Mouse (Mus musculus) gastrocnemius, adult 2 months (tissue): ENCODE measurements around the gene Vps33b. TPM values are rescaled to one million over a fixed set of nuclear protein-coding genes. Genes with fewer than 3 reads are reported as not detected.
A peak's percentile ranks its signal among the peaks of the same experiment; 100 is the strongest.
"Not testable (repeated sequence)": the region's sequence is repeated elsewhere in the genome, so short reads cannot be mapped to it uniquely, and the experiment has no call there.

Experiments used
- DNase-seq: peaks from one replicate; pipeline ENCODE4 v3.0.0; 2022
- H3K27ac ChIP-seq: fragments of 200-600 bp; 2 replicates; pipeline ENCODE4 v1.8.1; 2022; ENCODE audit warnings: mild to moderate bottlenecking
- H3K4me3 ChIP-seq: fragments of 200-600 bp; 2 replicates; pipeline ENCODE4 v1.8.1; 2022; ENCODE audit warnings: mild to moderate bottlenecking, moderate library complexity
- CTCF ChIP-seq: fragments of 200-600 bp; IDR thresholded peaks from 2 replicates; pipeline ENCODE4 v1.8.1; 2022; ENCODE audit warnings: antibody characterized with exemption, mild to moderate bottlenecking, moderate library complexity
- intact Hi-C: fragments of 180-260 bp; cut with DNase I; formaldehyde crosslinking; loops from one replicate; pipeline ENCODE4 v1.15.1; 2025
- total RNA-seq, 2 experiments: library from RNA; stranded (reverse); gene quantifications; 2 replicates each; pipeline ENCODE4 v1.2.3; 2021

Gene Vps33b
- total RNA-seq, 2 experiments from 2014 or later: 2.9 to 3.3 TPM

DNA sequence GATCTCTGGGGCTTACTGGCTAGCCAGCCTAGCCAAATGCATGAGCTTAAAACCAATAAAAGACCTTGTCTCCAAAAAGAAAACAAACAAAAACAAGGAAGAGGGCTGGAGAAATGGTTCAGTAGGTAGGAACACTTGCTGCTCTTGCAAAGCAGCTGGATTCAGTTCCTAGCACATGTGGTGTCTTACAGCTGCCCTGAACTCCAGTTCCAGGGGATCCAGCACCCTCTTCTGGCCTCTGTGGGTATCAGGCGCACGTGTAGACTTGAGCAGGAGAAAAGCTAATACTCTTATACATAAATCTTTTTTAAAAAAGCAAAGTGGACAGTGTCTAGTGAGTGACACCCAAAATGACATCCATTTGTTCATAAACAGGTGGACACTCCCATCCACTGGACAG, 32.1 kb downstream of the Vps33b start:
- H3K4me3 ChIP-seq: no peak overlapping the region
- H3K27ac ChIP-seq: no peak overlapping the region
- DNase-seq: no peak
- intact Hi-C loops: no loop called here
- no peak for TF ChIP-seq CTCF

DNA sequence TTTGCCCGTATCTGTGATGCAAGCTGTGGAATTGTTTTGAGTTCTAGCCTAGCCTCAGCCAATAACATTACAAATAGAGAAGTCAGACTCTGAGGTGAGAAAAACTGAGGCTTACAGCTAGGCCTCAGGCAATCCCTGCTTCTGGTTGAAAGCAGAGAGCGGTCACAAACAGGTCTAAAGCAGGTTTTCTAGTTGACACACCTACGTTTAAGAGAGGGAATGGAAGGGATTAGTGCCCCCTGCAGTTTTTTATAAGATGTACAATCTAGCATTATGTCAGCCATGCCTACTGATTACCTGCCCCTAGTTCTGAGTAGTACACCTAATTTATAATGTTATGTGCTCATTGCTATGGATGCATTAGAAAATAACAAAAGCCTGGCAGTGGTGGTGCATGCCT, 38.3 kb downstream of the Vps33b start:
- intact Hi-C loops: no loop called here
- Histone ChIP-seq H3K4me3 (no peak overlapping the region), H3K27ac (no peak overlapping the region)
- DNase-seq: no peak
- no peak; the same call in 1 of the 2 replicates for TF ChIP-seq CTCF

DNA sequence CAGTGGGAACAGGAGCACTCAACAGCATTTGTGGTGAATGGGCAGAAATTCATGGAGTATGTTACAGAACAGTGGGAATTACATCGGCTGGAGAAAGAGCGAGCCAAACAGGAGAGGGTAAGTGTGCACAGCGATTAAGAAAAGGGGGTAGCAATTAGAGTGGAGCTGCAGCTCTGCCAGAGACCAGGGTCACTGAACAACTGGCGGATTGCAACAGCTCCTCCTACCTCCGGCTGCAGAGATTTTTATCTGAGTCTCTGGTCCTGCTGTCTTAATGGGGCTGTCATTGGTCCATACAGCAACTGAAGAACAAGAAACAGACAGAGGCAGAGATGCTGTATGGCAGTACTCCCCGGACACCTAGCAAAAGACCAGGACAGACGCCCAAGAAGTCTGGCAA, 41.3 kb downstream of the Vps33b start:
- Histone ChIP-seq H3K4me3 (no peak overlapping the region), H3K27ac (no peak overlapping the region)
- intact Hi-C loops: no loop called here
- TF ChIP-seq CTCF: no peak
- DNase-seq: no peak

DNA sequence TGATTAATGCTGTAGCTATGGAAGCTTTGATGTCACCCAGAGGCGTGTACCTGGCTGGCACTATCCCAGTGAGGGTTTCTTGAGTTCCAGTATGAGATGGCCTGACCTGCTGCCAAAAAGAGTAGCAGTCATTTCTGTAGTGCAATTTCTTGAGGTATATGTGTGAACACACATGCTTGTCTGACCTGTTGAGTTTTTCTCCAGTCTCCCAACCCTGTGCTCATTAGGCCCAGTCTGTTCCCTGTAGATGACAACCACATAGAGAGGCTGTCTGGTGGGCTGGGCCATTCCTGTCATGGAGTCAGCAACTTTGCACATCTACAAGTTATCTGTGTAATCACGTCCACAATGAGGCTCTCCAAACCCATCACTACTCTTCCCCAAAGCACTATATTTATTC, 46.3 kb downstream of the Vps33b start:
- intact Hi-C loops: no loop called here
- Histone ChIP-seq H3K27ac (no peak overlapping the region), H3K4me3 (no peak overlapping the region)
- no peak for TF ChIP-seq CTCF
- DNase-seq: no peak

DNA sequence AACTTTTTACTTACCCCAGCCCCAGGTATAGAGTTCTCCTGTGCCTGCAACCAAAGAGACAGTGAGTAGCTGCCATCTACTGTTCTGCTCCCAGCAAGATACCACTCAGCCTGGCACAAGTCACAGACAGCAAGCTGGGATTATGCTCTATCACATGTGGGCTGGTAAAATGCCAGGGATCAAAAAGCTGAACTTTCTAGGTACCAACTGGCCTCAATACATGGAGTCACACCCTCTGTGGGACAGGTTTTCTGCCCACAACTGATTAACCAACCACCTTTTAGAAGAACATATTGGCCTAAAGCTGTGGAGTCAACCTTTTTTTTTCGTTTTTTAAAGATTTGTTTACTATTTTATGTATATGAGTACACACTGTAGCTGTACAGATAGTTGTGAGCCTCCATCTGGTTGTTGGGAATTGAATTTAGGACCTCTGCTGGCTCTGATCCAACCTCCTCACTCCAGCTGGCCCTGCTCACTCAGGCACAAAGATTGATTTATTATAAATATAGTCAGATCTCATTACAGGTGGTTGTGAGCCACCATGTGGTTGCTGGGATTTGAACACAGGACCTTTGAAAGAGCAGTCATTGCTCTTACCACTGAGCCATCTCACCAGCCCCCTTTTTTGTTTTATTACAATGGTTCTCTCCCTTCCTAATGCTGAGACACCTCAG, 48.1 kb downstream of the Vps33b start:
- intact Hi-C loops: no loop called here
- no peak for TF ChIP-seq CTCF
- H3K27ac ChIP-seq: no peak overlapping the region
- no peak for DNase-seq
- H3K4me3 ChIP-seq: no peak overlapping the region

DNA sequence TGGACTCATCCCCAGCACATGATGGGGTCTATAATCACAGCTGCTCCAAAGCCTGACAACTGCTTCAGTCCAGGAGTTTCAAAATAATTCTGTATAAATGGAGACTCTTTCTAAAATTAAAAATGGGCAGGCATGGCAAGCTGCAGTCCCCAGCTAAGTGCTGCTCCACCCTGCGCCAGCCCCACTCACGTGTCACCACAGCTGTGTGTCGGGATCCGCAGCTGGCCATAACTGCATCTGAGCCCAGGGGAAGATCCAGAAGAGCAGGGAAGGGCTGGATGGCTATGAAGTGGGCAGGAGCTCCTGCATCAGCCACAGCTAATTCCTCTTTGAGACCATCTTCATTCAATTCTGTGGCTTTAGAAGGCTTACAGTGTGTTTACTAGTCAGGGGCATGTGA, 49.2 kb downstream of the Vps33b start:
- Histone ChIP-seq H3K27ac (no peak overlapping the region), H3K4me3 (no peak overlapping the region)
- no peak for TF ChIP-seq CTCF
- intact Hi-C loops: no loop called here
- no peak for DNase-seq

DNA sequence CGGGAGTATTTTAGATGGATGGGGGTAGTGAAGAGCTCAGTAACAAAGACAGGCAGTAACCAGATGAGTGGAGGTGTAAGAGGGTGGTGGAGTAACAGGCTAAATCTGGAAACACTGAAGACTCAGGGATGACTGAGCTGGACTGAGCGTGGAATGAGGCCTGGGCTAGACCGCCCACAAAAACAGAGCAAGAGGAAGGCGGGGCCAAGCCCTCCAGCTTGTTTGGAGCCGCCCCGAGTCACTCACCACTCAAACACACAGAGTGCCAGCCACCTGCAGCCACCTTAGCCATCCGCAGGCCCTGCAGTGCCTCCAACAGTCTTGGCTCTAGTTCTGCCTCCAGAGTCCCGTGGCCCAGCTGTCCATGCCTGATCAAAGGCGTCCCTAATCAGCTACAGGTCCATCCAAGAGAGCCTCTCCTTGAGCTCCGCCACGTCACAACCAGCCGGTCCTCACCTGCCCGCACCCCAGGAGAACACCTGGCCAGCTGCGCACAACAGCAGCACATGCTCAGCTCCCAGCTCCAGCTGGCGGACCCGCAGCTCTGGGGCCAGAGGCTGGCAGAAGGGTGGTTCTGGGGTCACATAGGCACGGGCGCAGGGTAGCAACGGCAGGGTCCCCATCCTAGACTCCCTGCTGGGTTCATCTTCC, 50.5 kb downstream of the Vps33b start:
- no peak for TF ChIP-seq CTCF
- no peak overlapping the region for H3K27ac ChIP-seq
- DNase-seq: no peak
- intact Hi-C loops: loop anchor here (5.0 kb wide), 1 partner anchor 73 kb away; the partner anchor contains the start of gene Ttll13
- H3K4me3 ChIP-seq: no peak overlapping the region

DNA sequence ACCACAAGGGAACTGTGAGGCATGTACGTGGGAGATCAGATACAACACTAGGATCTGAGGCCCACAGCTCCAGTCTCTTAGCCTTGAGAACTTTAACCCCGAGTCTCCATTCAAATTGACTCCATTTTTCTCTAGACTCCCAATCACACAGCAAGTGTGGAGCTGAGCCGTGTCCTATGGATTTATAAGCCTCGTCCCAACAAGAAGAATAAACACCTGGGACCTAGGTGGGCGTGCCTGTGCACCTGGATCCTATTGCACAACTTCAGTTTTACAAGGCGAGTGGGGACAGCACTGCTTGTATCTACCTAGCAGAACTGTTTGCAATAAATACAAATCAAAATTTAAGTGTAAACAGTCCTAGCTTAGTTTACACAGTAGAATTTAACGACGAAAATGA, 53.9 kb downstream of the Vps33b start:
- DNase-seq: no peak
- Histone ChIP-seq H3K27ac (peak overlapping the region; percentile 95), H3K4me3 (peak overlapping the region; percentile 79)
- intact Hi-C loops: loop anchor here (5.0 kb wide), 1 partner anchor 76 kb away; the partner anchor contains the start of gene Ttll13
- no peak for TF ChIP-seq CTCF

DNA sequence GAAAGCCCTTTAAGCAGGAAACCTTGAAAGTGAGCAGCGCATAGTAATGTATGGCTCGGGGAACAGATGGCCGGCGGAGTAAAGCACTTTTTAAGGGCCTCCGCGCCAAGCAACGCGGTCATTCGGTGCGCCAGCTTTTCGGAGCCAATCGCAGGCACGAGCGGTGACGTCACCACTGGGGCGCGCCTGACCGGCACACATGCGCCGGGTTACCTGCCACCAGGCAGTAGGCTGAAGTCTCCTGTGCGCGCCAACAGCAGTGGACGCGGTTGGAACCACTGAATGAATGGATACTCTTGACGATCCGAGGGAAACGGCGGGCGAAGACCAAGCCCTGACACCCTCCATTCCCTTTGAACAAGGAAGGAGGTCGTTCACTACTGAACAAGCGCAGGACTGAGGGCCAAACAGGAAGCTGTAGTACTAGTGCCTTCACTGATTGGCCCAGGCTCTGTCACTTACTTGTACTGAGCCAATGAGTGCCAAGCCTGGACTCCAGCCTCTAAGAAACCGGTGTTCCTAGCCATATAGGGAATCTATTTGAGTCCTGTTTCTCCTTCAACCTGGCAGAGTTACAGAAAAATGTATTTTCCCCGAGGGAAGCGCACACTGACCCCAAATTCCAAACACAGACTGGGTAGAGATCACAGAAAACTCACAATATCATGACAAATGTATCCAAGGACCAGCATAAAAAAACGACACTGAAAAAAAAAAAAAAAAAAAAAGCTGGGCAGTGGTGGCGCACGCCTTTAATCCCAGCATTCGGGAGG, 54.8 kb downstream of the Vps33b start, which contains the start of gene Rccd1:
Rccd1 (minus strand) TSS at position 412 of the 773 bp plus-strand sequence.
- no peak for TF ChIP-seq CTCF
- Histone ChIP-seq H3K4me3 (peak within 1 kb of the TSS; percentile 79), H3K27ac (peak within 1 kb of the TSS; percentile 95)
- intact Hi-C loops: loop anchor here (5.0 kb wide), 1 partner anchor 77 kb away; the partner anchor contains the start of gene Ttll13
- peak; percentile 96 for DNase-seq

DNA sequence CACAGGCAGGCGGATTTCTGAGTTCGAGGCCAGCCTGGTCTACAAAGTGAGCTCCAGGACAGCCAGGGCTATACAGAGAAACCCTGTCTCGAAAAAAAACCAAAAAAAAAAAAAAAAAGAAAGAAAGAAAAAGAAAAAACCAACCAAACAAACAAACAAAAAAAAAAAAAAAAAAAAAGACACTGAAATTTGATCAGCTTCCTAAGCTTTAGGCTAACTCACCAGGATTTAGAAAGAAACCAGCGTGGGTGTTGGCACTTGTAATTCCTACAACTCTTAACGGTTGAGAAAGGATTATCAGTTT, 55.3 kb downstream of the Vps33b start:
- H3K27ac ChIP-seq: peak overlapping the region; percentile 95
- intact Hi-C loops: loop anchor here (5.0 kb wide), 1 partner anchor 77 kb away; the partner anchor contains the start of gene Ttll13

DNA sequence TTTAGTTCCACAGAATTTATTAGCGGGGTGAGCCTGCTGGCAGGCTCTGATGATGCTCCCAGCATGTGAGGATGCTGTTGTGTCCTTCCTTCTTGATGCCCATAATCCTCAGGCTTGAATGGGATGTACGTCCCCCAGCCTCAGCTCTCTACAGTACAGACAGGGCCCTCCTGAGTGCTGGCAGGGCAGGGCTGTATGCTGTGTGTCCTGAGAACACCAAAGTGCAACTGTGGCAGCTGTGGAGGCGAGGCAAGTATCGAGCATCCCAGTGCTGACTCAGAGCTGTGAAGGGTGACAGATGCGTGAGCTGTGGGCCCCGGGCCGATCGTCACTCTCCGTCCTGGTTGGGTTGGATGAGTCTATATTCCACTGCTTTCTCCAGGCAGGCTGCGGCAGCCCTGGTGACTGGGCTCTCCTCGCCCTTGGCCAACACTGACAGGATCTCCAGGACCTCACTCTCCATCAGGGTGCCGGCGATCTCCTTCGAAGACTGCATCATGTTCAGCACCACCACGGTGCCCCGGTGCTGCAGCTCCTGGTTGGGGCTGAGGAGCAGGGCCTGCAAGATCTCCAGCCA, 55.9 kb downstream of the Vps33b start:
- TF ChIP-seq CTCF: no peak
- Histone ChIP-seq H3K27ac (peak overlapping the region; percentile 95), H3K4me3 (no peak overlapping the region)
- no peak for DNase-seq
- intact Hi-C loops: no loop called here

More for the DNA sequence above, 55.3 kb downstream of the Vps33b start:
- not testable (repeated sequence) for DNase-seq
- peak overlapping the region; percentile 79 for H3K4me3 ChIP-seq

DNA sequence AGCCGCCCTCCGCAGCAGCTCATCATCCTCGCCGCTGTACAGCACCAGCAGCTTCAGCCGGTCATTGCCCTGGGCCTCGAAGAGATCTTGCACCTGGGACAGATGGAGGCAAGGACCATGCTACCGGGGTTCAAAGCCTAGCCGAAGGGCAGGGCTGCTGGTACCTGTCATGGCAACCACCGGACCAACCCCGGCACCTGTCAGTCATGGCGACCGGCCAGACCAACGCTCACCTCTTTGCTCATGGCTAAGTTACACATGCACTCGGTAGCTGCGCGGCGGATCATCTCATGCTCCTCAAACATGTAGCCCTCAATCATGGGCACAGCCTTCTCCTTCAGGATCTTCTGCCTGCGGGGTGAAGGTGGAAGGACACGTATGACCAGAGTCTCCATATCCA, 56.6 kb downstream of the Vps33b start:
- no peak for TF ChIP-seq CTCF
- H3K4me3 ChIP-seq: no peak overlapping the region
- no peak for DNase-seq
- H3K27ac ChIP-seq: no peak overlapping the region
- intact Hi-C loops: no loop called here

DNA sequence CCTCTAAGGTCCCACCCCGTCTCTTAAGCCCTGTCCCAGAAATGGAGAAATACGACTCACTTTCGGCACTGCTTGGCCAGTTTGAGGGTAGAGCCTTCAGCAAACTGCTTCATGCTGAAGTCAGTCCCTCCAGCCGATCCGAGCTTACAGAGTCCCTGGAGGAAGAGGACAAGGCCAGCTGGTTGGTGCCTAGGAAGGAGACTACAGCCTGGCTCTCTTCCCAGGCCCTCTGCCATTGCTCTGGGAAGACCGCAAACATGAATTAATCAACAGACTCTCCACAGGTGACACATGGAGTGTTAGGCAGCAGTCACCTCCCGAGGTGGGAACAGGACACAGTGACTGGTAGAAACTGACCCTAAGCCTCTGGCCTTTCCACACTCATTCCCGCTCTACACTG, 60.8 kb downstream of the Vps33b start:
- DNase-seq: no peak
- intact Hi-C loops: no loop called here
- no peak for TF ChIP-seq CTCF
- no peak overlapping the region for H3K27ac ChIP-seq
- no peak overlapping the region for H3K4me3 ChIP-seq
